Mouse (Mus musculus): Measurements from ENCODE around the gene Srsf7. TPM values are rescaled to one million over a fixed set of nuclear protein-coding genes. Genes with fewer than 3 reads are reported as not detected.
A peak's percentile ranks its signal among the peaks of the same experiment; 100 is the strongest.

Gene Srsf7
- polyA plus RNA-seq, 1 experiment from 2014 or later, result 476 TPM

DNA sequence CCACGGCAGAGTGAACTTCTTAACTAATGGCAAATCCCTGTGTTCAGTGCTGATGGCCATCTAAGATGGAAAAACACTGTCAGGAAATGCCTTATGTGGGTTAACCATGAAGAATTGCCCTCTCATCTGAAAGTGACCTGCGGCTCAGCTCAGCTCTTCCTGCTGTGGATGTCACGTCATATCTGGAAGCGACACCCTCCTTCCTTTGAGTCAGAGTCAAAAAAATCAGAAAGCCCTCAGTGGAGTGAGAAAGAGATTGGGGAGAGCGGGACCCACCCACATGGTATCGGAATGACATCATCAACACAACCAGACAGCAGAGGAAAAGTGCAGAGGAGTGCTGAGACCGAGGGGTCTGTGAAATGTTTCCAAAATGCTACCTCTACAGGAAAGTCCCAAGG, 39.3 kb downstream of the Srsf7 start:
- Histone ChIP-seq H3K4me1 (ENCODE audit: control insufficient read depth, insufficient read depth, low read length) (peaks cover 12% of the 10 kb centered on the region), H3K27ac (ENCODE audit: low read length) (no peak overlapping the region), H3K4me3 (ENCODE audit: low read length) (no peak overlapping the region), H3K9me3 (ENCODE audit: control insufficient read depth, low read length) (no peaks in the 10 kb centered on the region), H3K36me3 (ENCODE audit: control insufficient read depth, insufficient read depth, low read length) (no peaks in the 10 kb centered on the region), H3K9ac (ENCODE audit: low read depth, low read length) (no peak overlapping the region), H3K4me2 (ENCODE audit: low read depth, low read length) (no peak overlapping the region; the same call in 1 of the 2 replicates), H3K27me3 (replicated peaks; ENCODE audit: control insufficient read depth, insufficient read depth, low read length) (no peaks in the 10 kb centered on the region)
- peak; percentile 26; the same call in 1 of the 2 replicates for ATAC-seq
- WGBS, result 51% methylated on average over 7 of the region's 7 CpGs

DNA sequence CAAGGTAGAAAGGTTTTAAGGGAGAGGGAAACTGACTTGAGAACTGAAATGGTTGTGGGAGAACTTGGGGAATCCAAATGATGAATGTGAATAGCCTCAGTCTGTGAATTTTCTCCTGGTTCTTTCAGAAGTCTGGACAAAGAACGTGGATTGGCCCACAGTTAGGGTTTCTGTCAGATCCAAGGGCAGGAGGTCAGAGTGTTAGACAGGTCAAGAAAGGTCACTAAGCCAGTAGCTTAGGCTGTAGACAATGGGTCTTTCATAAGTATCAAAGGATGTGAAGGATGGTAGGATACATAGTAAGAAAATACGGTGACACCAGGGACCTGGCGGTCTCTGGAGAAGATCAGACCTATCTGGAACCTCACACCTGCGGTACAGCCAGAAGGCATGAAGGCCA, 39.7 kb downstream of the Srsf7 start:
- H3K36me3 ChIP-seq (ENCODE audit: control insufficient read depth, insufficient read depth, low read length), result no peaks in the 10 kb centered on the region
- H3K4me3 ChIP-seq (ENCODE audit: low read length), result no peak overlapping the region
- peaks cover 12% of the 10 kb centered on the region for H3K4me1 ChIP-seq (ENCODE audit: control insufficient read depth, insufficient read depth, low read length)
- no peak for ATAC-seq
- H3K4me2 ChIP-seq (ENCODE audit: low read depth, low read length), result no peak overlapping the region
- no peak overlapping the region for H3K9ac ChIP-seq (ENCODE audit: low read depth, low read length)
- no peak overlapping the region for H3K27ac ChIP-seq (ENCODE audit: low read length)
- no peaks in the 10 kb centered on the region for H3K27me3 ChIP-seq (replicated peaks; ENCODE audit: control insufficient read depth, insufficient read depth, low read length)
- 73% methylated on average over 4 of the region's 4 CpGs for WGBS
- no peaks in the 10 kb centered on the region for H3K9me3 ChIP-seq (ENCODE audit: control insufficient read depth, low read length)

DNA sequence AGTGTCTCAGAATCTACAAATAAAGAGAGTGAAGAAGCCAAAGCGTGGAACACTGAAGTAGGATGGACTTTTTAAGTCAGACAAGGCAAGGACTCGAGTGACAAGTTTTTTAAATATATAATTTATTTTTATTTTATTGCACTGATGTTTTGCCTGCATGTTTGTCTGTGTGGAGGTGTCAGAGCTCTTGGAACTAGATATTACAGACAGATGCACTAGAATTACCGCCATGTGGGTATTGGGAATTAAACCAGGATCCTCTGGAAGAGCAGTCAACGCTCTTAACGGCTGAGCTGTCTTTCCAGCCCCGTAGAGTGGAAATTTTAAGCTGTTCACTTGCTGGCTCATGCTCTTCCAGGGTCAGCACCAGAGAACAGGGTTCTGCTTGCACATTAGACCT, 40.8 kb downstream of the Srsf7 start:
- no peaks in the 10 kb centered on the region for H3K27me3 ChIP-seq (replicated peaks; ENCODE audit: control insufficient read depth, insufficient read depth, low read length)
- no peak for ATAC-seq

DNA sequence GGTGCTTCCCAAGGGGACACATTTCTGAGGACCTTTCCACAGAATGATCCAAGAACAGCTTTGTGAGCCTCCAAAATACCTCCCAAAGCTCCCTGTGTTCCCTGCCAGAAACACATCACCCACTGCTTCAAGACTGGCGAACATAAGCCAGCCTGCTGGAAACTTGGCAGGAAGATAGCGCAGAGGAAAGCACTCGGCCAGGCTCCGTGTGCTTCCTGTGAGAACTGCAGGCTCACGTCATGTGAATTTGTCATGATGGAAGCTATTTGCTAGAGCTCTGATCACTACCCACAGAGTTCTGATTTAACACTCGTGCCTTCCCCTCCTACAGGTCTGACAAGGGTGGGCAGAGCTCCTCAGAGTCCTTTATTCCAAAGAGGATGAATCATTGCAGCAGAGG, 41.4 kb downstream of the Srsf7 start:
- Histone ChIP-seq H3K27ac (ENCODE audit: low read length) (no peak overlapping the region), H3K27me3 (replicated peaks; ENCODE audit: control insufficient read depth, insufficient read depth, low read length) (no peaks in the 10 kb centered on the region), H3K4me1 (ENCODE audit: control insufficient read depth, insufficient read depth, low read length) (peaks cover 12% of the 10 kb centered on the region), H3K4me2 (ENCODE audit: low read depth, low read length) (no peak overlapping the region), H3K4me3 (ENCODE audit: low read length) (no peak overlapping the region), H3K9me3 (ENCODE audit: control insufficient read depth, low read length) (no peaks in the 10 kb centered on the region), H3K9ac (ENCODE audit: low read depth, low read length) (no peak overlapping the region), H3K36me3 (ENCODE audit: control insufficient read depth, insufficient read depth, low read length) (no peaks in the 10 kb centered on the region)
- no peak for ATAC-seq
- WGBS, result 59% methylated on average over 6 of the region's 6 CpGs

More for the DNA sequence above, 40.8 kb downstream of the Srsf7 start:
- H3K9me3 ChIP-seq (ENCODE audit: control insufficient read depth, low read length), result no peaks in the 10 kb centered on the region
- H3K27ac ChIP-seq (ENCODE audit: low read length), result no peak overlapping the region
- H3K4me2 ChIP-seq (ENCODE audit: low read depth, low read length), result no peak overlapping the region
- H3K4me1 ChIP-seq (ENCODE audit: control insufficient read depth, insufficient read depth, low read length), result peaks cover 12% of the 10 kb centered on the region
- H3K9ac ChIP-seq (ENCODE audit: low read depth, low read length), result no peak overlapping the region
- 87% methylated on average over 6 of the region's 6 CpGs for WGBS
- H3K4me3 ChIP-seq (ENCODE audit: low read length), result no peak overlapping the region
- no peaks in the 10 kb centered on the region for H3K36me3 ChIP-seq (ENCODE audit: control insufficient read depth, insufficient read depth, low read length)

DNA sequence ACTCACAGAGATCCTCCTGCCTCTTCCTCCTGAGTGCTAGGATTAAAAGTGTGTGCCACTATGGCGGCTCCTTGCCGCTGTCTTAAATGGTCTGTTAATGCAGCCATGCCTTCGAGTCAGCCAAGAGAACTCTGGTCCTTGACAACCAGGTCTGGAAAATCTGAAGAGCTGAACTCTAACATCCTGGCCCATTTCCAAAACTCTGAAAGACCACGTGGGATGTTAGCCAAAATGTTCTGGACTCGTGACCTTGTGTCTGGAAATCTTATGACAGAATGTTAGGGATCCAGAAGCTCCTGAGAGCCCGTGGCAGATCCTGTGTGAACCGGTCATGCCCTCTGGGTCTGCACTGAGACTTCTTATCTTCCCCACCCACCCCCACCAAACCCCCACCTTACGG, 43.1 kb downstream of the Srsf7 start:
- Histone ChIP-seq H3K4me2 (ENCODE audit: low read depth, low read length) (no peak overlapping the region), H3K4me1 (ENCODE audit: control insufficient read depth, insufficient read depth, low read length) (peaks cover 12% of the 10 kb centered on the region), H3K9ac (ENCODE audit: low read depth, low read length) (no peak overlapping the region), H3K9me3 (ENCODE audit: control insufficient read depth, low read length) (no peaks in the 10 kb centered on the region), H3K27ac (ENCODE audit: low read length) (no peak overlapping the region), H3K36me3 (ENCODE audit: control insufficient read depth, insufficient read depth, low read length) (no peaks in the 10 kb centered on the region), H3K27me3 (replicated peaks; ENCODE audit: control insufficient read depth, insufficient read depth, low read length) (no peaks in the 10 kb centered on the region), H3K4me3 (ENCODE audit: low read length) (no peak overlapping the region)
- no peak for ATAC-seq
- 70% methylated on average over 8 of the region's 8 CpGs for WGBS

DNA sequence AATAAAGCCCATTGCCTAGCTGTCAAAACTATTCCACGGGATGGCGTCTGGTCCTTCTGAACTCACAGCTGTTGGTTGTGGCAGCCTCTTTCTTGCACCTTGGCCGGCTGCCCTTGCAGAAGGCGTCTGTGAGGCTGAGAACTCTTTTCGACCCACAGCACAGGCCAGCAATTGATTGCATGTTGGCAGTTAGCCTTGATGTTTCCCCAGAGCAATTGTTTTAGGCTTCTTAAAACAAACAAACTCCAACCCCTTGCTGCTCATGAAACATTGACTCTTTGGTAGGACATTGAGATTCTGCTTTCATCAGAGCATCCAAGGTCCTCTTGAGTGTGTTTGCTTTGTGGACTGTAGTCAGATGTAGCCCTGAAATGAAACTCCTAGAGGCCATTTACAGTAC, 46.7 kb downstream of the Srsf7 start:
- WGBS, result 41% methylated on average over 5 of the region's 5 CpGs
- H3K36me3 ChIP-seq (ENCODE audit: control insufficient read depth, insufficient read depth, low read length), result no peaks in the 10 kb centered on the region
- H3K27me3 ChIP-seq (replicated peaks; ENCODE audit: control insufficient read depth, insufficient read depth, low read length), result no peaks in the 10 kb centered on the region
- no peak overlapping the region for H3K4me3 ChIP-seq (ENCODE audit: low read length)
- H3K4me2 ChIP-seq (ENCODE audit: low read depth, low read length), result no peak overlapping the region
- peak; percentile 50; the same call in 1 of the 2 replicates for ATAC-seq
- H3K9ac ChIP-seq (ENCODE audit: low read depth, low read length), result no peak overlapping the region
- H3K9me3 ChIP-seq (ENCODE audit: control insufficient read depth, low read length), result no peaks in the 10 kb centered on the region
- H3K27ac ChIP-seq (ENCODE audit: low read length), result no peak overlapping the region
- H3K4me1 ChIP-seq (ENCODE audit: control insufficient read depth, insufficient read depth, low read length), result no peaks in the 10 kb centered on the region

DNA sequence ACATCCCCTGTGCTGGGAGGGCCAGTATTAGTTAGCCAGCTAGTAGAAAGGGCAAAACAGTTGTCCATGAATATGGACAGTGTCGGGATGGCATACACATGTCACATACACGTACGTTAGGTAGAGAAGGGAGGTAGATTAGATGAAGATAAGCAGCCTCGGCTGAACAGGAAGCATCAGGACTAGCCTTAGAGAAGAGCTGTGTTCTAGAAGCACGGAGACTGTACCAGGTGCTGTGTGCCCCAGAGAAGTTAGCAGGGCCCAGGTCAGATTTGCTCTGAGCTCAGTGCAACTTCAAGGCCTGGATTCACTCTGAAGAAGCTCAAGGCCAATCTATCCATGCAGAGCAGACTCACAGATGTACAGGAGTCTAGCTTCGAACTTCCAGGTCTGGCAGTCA, 49.6 kb downstream of the Srsf7 start:
- Histone ChIP-seq H3K4me2 (ENCODE audit: low read depth, low read length) (no peak overlapping the region), H3K9me3 (ENCODE audit: control insufficient read depth, low read length) (no peaks in the 10 kb centered on the region), H3K36me3 (ENCODE audit: control insufficient read depth, insufficient read depth, low read length) (no peaks in the 10 kb centered on the region), H3K4me3 (ENCODE audit: low read length) (no peak overlapping the region), H3K4me1 (ENCODE audit: control insufficient read depth, insufficient read depth, low read length) (no peaks in the 10 kb centered on the region), H3K27me3 (replicated peaks; ENCODE audit: control insufficient read depth, insufficient read depth, low read length) (no peaks in the 10 kb centered on the region), H3K9ac (ENCODE audit: low read depth, low read length) (no peak overlapping the region), H3K27ac (ENCODE audit: low read length) (no peak overlapping the region)
- ATAC-seq, result no peak
- WGBS, result 84% methylated on average over 6 of the region's 6 CpGs

DNA sequence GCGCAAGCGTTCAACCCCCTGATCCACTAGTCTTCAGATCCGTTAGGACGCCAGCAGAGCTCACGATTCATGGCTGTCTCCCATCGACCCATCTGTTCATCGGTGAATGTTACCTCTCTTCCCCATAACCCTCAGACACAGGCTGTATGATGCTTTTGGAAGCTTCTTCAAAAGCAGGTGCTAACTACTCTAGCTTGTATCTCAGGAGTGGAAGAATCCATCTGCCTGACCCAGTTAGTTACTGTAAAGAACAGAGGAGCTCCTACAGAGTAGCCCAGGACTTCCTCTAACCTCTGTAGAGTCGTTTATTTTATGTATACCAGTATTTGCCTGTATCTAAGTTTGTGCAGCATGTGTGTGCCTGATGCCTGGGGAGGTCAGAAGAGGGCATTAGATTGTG, 50.2 kb downstream of the Srsf7 start:
- H3K9ac ChIP-seq (ENCODE audit: low read depth, low read length), result no peak overlapping the region
- H3K27me3 ChIP-seq (replicated peaks; ENCODE audit: control insufficient read depth, insufficient read depth, low read length), result no peaks in the 10 kb centered on the region
- H3K27ac ChIP-seq (ENCODE audit: low read length), result no peak overlapping the region
- H3K4me2 ChIP-seq (ENCODE audit: low read depth, low read length), result no peak overlapping the region
- no peaks in the 10 kb centered on the region for H3K9me3 ChIP-seq (ENCODE audit: control insufficient read depth, low read length)
- no peak for ATAC-seq
- 88% methylated on average over 8 of the region's 8 CpGs for WGBS
- H3K36me3 ChIP-seq (ENCODE audit: control insufficient read depth, insufficient read depth, low read length), result no peaks in the 10 kb centered on the region
- H3K4me1 ChIP-seq (ENCODE audit: control insufficient read depth, insufficient read depth, low read length), result no peaks in the 10 kb centered on the region
- no peak overlapping the region for H3K4me3 ChIP-seq (ENCODE audit: low read length)

DNA sequence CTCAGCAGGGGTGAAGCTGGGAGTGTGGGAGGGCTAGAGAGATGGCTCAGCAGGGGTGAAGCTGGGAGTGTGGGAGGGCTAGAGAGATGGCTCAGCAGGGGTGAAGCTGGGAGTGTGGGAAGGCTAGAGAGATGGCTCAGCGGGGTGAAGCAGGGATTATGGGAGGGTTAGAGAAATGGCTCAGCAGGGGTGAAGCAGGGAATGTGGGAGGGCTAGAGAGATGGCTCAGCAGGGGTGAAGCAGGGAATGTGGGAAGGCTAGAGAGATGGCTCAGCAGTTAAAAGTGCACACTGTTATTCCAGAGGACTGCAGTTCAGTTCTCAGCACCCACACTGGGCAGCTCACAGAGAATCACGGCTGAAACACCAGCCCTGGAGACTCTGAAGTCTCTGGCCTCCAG, 53.5 kb downstream of the Srsf7 start:
- H3K36me3 ChIP-seq (ENCODE audit: control insufficient read depth, insufficient read depth, low read length), result no peaks in the 10 kb centered on the region
- no peak for ATAC-seq
- H3K9ac ChIP-seq (ENCODE audit: low read depth, low read length), result no peak overlapping the region
- peaks cover 1% of the 10 kb centered on the region; the same call in 1 of the 2 replicates for H3K4me1 ChIP-seq (ENCODE audit: control insufficient read depth, insufficient read depth, low read length)
- 61% methylated on average over 2 of the region's 2 CpGs for WGBS
- H3K4me3 ChIP-seq (ENCODE audit: low read length), result no peak overlapping the region
- H3K4me2 ChIP-seq (ENCODE audit: low read depth, low read length), result no peak overlapping the region
- H3K27ac ChIP-seq (ENCODE audit: low read length), result no peak overlapping the region
- no peaks in the 10 kb centered on the region for H3K9me3 ChIP-seq (ENCODE audit: control insufficient read depth, low read length)
- no peaks in the 10 kb centered on the region for H3K27me3 ChIP-seq (replicated peaks; ENCODE audit: control insufficient read depth, insufficient read depth, low read length)

All from intestine, embryonic 16.5 days (tissue).